Mouse (Mus musculus): ENCODE results near the gene Akap11. TPM values are rescaled to one million over a fixed set of nuclear protein-coding genes. Genes with fewer than 3 reads are reported as not detected.
"Not testable (repeated sequence)": the region's sequence is repeated elsewhere in the genome, so short reads cannot be mapped to it uniquely, and the experiment has no call there.

Gene Akap11
- total RNA-seq, 1 experiment, result 25.3 TPM

DNA sequence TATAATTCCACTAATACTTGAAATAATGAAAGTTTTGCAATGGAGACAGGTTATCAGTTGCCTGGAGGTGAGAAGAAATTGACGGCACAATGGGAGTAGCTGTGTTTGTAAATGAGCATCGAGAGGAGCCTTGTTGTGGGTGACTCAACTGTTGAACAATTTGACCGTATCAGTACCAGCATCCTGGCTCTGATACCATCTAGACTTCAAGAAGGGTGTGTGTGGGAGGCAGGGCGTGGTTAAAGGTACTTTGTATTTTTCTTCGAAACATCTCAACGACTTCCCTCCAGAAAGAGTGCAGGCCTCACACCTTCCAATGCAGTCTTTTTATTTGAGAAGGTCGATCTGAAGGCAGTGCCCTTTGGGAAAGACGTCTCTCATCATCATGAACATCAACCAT lies 22.4 kb upstream of the Akap11 start:
- DNase-seq (ENCODE audit: low read depth, low spot score), result no peak
- H3K4me3 ChIP-seq (ENCODE audit: insufficient read depth in 1 of 2, low read depth in 1 of 2, low read length in 2 of 2, poor library complexity in 1 of 2, severe bottlenecking in 1 of 2), result no peak overlapping the region
- no peak overlapping the region for H3K27ac ChIP-seq (ENCODE audit: insufficient read depth, low read depth, low read length, poor library complexity, severe bottlenecking)
- in situ Hi-C loops (cut with MboI; ENCODE audit: low sequenced_read_pairs in 2 of 2, unreplicated experiment in 2 of 2), result no loop called here
- TF ChIP-seq ZNF384 (IDR thresholded peaks at IDR 0.05; ENCODE audit: low read depth, low read length) (no peak), HCFC1 (IDR thresholded peaks at IDR 0.05; ENCODE audit: borderline replicate concordance, insufficient read depth, low read length) (no peak), ZC3H11A (IDR thresholded peaks at IDR 0.05; ENCODE audit: borderline replicate concordance, low read depth, low read length) (no peak), CHD2 (IDR thresholded peaks at IDR 0.05; ENCODE audit: low read depth, low read length) (no peak), MAFK (IDR thresholded peaks at IDR 0.05; ENCODE audit: insufficient read depth, low read depth, low read length) (no peak)
- H3K36me3 ChIP-seq (ENCODE audit: control insufficient read depth, insufficient read depth, low read length, poor library complexity, severe bottlenecking), result no peaks in the 10 kb centered on the region
- H3K9me3 ChIP-seq (ENCODE audit: control insufficient read depth, insufficient read depth, low read depth, low read length), result no peaks in the 10 kb centered on the region
- no peaks in the 10 kb centered on the region for H3K4me1 ChIP-seq (ENCODE audit: control insufficient read depth in 2 of 2, insufficient read depth in 2 of 2, low read length in 2 of 2, poor library complexity in 1 of 2)
- no peak overlapping the region for H3K9ac ChIP-seq (ENCODE audit: insufficient read depth, low read depth, low read length, poor library complexity, severe bottlenecking)

DNA sequence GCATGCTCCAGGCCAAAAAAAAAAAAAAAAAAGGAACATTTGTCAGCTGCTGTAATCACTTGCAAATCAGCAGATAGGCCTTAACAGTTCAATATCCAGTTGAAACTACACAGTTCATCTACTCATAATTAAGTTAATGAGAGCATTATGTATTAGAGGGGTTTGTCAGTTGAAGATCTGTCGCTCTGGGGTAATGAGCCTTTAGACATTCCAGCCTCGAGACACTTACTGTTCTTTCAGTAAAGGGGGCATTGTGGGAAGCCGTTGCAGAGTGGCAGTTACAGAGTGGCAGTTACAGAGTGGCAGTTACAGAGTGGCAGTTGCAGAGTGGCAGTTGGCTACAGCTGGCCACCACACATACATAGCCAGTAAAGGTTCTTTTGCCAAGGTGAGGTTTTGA lies 18.2 kb upstream of the Akap11 start:
- H3K27ac ChIP-seq (ENCODE audit: insufficient read depth, low read depth, low read length, poor library complexity, severe bottlenecking); DNase-seq (ENCODE audit: low read depth, low spot score); H3K4me1 ChIP-seq (ENCODE audit: control insufficient read depth in 2 of 2, insufficient read depth in 2 of 2, low read length in 2 of 2, poor library complexity in 1 of 2); H3K4me3 ChIP-seq (ENCODE audit: insufficient read depth in 1 of 2, low read depth in 1 of 2, low read length in 2 of 2, poor library complexity in 1 of 2, severe bottlenecking in 1 of 2); H3K36me3 ChIP-seq (ENCODE audit: control insufficient read depth, insufficient read depth, low read length, poor library complexity, severe bottlenecking); H3K9me3 ChIP-seq (ENCODE audit: control insufficient read depth, insufficient read depth, low read depth, low read length); H3K9ac ChIP-seq (ENCODE audit: insufficient read depth, low read depth, low read length, poor library complexity, severe bottlenecking); in situ Hi-C loops (cut with MboI; ENCODE audit: low sequenced_read_pairs in 2 of 2, unreplicated experiment in 2 of 2): not testable (repeated sequence)

DNA sequence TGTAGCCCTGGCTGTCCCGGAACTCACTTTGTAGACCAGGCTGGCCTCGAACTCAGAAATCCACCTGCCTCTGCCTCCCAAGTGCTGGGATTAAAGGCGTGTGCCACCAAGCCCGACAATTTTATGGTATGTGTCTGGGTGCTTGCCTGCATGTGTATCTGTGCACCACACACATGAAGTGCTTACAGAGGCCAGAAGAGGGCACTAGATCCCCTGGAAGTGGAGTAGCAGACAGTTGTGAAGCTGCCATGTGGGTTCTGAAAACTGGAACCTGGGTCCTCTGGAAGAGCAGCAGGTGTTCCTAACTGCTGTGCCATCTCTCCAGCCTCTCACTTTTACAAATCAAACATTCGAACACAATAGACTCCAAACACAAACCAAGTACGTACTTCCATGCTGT lies 17.1 kb upstream of the Akap11 start:
- DNase-seq (ENCODE audit: low read depth, low spot score), result peak; percentile 38
- in situ Hi-C loops (cut with MboI; ENCODE audit: low sequenced_read_pairs in 2 of 2, unreplicated experiment in 2 of 2), result no loop called here
- Histone ChIP-seq H3K27ac (ENCODE audit: insufficient read depth, low read depth, low read length, poor library complexity, severe bottlenecking) (no peak overlapping the region), H3K4me3 (ENCODE audit: insufficient read depth in 1 of 2, low read depth in 1 of 2, low read length in 2 of 2, poor library complexity in 1 of 2, severe bottlenecking in 1 of 2) (no peak overlapping the region), H3K36me3 (ENCODE audit: control insufficient read depth, insufficient read depth, low read length, poor library complexity, severe bottlenecking) (no peaks in the 10 kb centered on the region), H3K9ac (ENCODE audit: insufficient read depth, low read depth, low read length, poor library complexity, severe bottlenecking) (no peak overlapping the region), H3K4me1 (ENCODE audit: control insufficient read depth in 2 of 2, insufficient read depth in 2 of 2, low read length in 2 of 2, poor library complexity in 1 of 2) (no peaks in the 10 kb centered on the region), H3K9me3 (ENCODE audit: control insufficient read depth, insufficient read depth, low read depth, low read length) (no peaks in the 10 kb centered on the region)
- no peak for TF ChIP-seq CHD2 (IDR thresholded peaks at IDR 0.05; ENCODE audit: low read depth, low read length)
- TF ChIP-seq MAFK (IDR thresholded peaks at IDR 0.05; ENCODE audit: insufficient read depth, low read depth, low read length), result no peak
- TF ChIP-seq ZNF384 (IDR thresholded peaks at IDR 0.05; ENCODE audit: low read depth, low read length), result no peak
- no peak for TF ChIP-seq HCFC1 (IDR thresholded peaks at IDR 0.05; ENCODE audit: borderline replicate concordance, insufficient read depth, low read length)
- peak; percentile 39; the same call in 1 of the 2 replicates for TF ChIP-seq ZC3H11A (IDR thresholded peaks at IDR 0.05; ENCODE audit: borderline replicate concordance, low read depth, low read length)

DNA sequence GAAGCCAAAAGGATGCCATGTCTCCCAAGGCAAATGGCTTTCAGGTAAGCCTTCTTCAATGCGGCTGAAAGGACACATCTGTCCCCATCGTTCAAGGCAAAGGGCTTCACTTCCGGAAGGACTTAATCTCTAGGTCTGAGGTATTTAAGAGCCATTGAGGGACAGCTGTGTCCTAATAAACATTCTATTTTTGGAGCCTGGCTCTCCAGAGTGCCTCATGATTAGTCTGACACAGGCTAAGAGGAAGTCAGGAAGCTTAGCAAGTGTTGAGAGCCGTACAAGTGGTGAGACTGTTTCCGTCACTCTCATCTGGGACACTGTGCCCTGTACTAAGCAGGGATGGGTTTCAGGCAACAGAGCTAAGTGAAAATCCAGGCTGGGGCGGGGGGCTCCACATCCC lies 12.2 kb upstream of the Akap11 start:
- no peak overlapping the region for H3K27ac ChIP-seq (ENCODE audit: insufficient read depth, low read depth, low read length, poor library complexity, severe bottlenecking)
- no peaks in the 10 kb centered on the region for H3K36me3 ChIP-seq (ENCODE audit: control insufficient read depth, insufficient read depth, low read length, poor library complexity, severe bottlenecking)
- H3K4me1 ChIP-seq (ENCODE audit: control insufficient read depth in 2 of 2, insufficient read depth in 2 of 2, low read length in 2 of 2, poor library complexity in 1 of 2), result no peaks in the 10 kb centered on the region
- no peak for DNase-seq (ENCODE audit: low read depth, low spot score)
- no peaks in the 10 kb centered on the region for H3K9me3 ChIP-seq (ENCODE audit: control insufficient read depth, insufficient read depth, low read depth, low read length)
- H3K9ac ChIP-seq (ENCODE audit: insufficient read depth, low read depth, low read length, poor library complexity, severe bottlenecking), result no peak overlapping the region
- TF ChIP-seq MAFK (IDR thresholded peaks at IDR 0.05; ENCODE audit: insufficient read depth, low read depth, low read length) (no peak), ZC3H11A (IDR thresholded peaks at IDR 0.05; ENCODE audit: borderline replicate concordance, low read depth, low read length) (no peak), ZNF384 (IDR thresholded peaks at IDR 0.05; ENCODE audit: low read depth, low read length) (no peak), HCFC1 (IDR thresholded peaks at IDR 0.05; ENCODE audit: borderline replicate concordance, insufficient read depth, low read length) (no peak), CHD2 (IDR thresholded peaks at IDR 0.05; ENCODE audit: low read depth, low read length) (no peak)
- in situ Hi-C loops (cut with MboI; ENCODE audit: low sequenced_read_pairs in 2 of 2, unreplicated experiment in 2 of 2), result no loop called here
- H3K4me3 ChIP-seq (ENCODE audit: insufficient read depth in 1 of 2, low read depth in 1 of 2, low read length in 2 of 2, poor library complexity in 1 of 2, severe bottlenecking in 1 of 2), result no peak overlapping the region

DNA sequence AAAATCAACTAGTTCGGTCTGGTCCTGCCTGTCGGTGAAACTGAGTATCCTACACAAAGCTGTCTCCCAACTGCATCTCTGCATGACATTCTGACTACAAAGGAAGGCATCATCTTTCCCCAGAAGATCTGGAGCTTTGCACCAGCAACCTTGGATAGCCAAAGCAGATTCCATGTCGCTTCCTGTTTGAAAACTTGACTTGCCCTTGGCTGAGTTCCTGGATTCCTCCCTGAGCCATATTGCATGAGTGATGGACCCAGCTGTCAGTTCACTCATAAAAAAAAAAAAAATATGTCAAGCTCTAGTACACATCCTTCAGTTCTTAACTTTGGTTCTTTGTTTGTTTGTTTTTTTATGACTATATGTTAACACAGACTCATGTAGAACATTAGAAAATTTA lies 4.7 kb upstream of the Akap11 start:
- Histone ChIP-seq H3K27ac (ENCODE audit: insufficient read depth, low read depth, low read length, poor library complexity, severe bottlenecking) (no peak overlapping the region), H3K4me1 (ENCODE audit: control insufficient read depth in 2 of 2, insufficient read depth in 2 of 2, low read length in 2 of 2, poor library complexity in 1 of 2) (peaks cover 4 to 11% of the 10 kb centered on the region in 2 experiments; a peak in 2 of 4 replicates), H3K4me3 (ENCODE audit: insufficient read depth in 1 of 2, low read depth in 1 of 2, low read length in 2 of 2, poor library complexity in 1 of 2, severe bottlenecking in 1 of 2) (no peak overlapping the region), H3K9ac (ENCODE audit: insufficient read depth, low read depth, low read length, poor library complexity, severe bottlenecking) (no peak overlapping the region), H3K36me3 (ENCODE audit: control insufficient read depth, insufficient read depth, low read length, poor library complexity, severe bottlenecking) (no peaks in the 10 kb centered on the region), H3K9me3 (ENCODE audit: control insufficient read depth, insufficient read depth, low read depth, low read length) (no peaks in the 10 kb centered on the region)
- no peak for DNase-seq (ENCODE audit: low read depth, low spot score)
- no peak for TF ChIP-seq HCFC1 (IDR thresholded peaks at IDR 0.05; ENCODE audit: borderline replicate concordance, insufficient read depth, low read length)
- no peak for TF ChIP-seq ZNF384 (IDR thresholded peaks at IDR 0.05; ENCODE audit: low read depth, low read length)
- TF ChIP-seq ZC3H11A (IDR thresholded peaks at IDR 0.05; ENCODE audit: borderline replicate concordance, low read depth, low read length), result no peak
- TF ChIP-seq CHD2 (IDR thresholded peaks at IDR 0.05; ENCODE audit: low read depth, low read length), result no peak
- TF ChIP-seq MAFK (IDR thresholded peaks at IDR 0.05; ENCODE audit: insufficient read depth, low read depth, low read length), result no peak
- in situ Hi-C loops (cut with MboI; ENCODE audit: low sequenced_read_pairs in 2 of 2, unreplicated experiment in 2 of 2), result no loop called here

Measured in ES-E14 (cell line).